Mouse (Mus musculus): ENCODE measurements around the gene Pde4dip.

- TF ChIP-seq POLR2A (IDR thresholded peaks at IDR 0.05; ENCODE audit: insufficient read depth, low read depth, low read length) (no peak), CTCF (IDR thresholded peaks at IDR 0.05; ENCODE audit: insufficient read depth, low read depth, low read length) (no peak)
Observed at GRCm38 (mm10) chr3:97734259-97734658, 154.2 kb downstream of the Pde4dip start.

Measured in olfactory bulb, adult 2 months (tissue).